Mouse (Mus musculus) liver, adult (tissue): Measurements from ENCODE around the gene Ogfod2.

Experiments
- GATA4 ChIP-seq: IDR thresholded peaks from 2 replicates; pipeline ENCODE4 v1.6.1; 2014; ENCODE audit warnings: mild to moderate bottlenecking, low read length; ENCODE audit not compliant: insufficient replicate concordance

Gene Ogfod2

DNA sequence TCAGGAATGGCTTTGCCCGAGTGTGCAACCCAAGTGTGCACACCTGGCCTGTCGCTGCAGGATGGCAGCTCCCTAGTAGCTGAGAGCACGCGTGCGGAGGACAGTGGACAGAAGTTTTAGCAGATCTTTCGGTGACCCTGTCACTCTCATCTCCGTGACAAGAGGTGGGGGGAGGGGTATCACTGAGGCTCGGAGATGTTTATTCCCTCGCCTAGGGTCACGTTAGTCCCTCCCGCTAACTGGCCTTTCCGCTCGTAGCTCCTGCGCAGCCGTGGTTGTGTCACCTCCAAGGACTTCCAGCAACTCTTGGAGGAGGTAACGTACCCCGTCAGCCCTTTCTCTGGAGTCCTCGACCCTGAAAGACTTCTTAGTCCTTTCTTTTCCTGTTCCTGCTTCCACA lies 434 bp downstream of the Ogfod2 start:
- no peak for TF ChIP-seq GATA4

DNA sequence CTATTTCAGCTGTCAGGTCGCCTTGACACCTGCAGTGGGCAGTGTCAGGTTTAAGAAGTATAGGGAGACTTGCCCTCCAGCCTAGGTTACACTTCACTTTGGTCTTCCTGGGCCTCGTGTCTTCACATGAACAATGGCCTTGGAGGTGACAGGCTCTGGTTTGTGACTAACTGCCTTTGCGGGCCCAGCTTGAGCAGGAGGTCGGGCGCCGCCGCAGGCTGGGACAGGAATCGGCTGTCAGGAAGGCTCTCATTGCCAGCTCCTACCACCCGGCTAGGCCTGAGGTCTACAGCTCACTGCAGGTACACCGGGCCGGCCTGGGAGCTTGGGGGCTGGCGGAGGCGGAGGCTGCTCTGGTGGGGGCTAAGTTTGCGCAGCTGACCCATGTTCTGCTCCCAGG lies 933 bp downstream of the Ogfod2 start:
- no peak for TF ChIP-seq GATA4

DNA sequence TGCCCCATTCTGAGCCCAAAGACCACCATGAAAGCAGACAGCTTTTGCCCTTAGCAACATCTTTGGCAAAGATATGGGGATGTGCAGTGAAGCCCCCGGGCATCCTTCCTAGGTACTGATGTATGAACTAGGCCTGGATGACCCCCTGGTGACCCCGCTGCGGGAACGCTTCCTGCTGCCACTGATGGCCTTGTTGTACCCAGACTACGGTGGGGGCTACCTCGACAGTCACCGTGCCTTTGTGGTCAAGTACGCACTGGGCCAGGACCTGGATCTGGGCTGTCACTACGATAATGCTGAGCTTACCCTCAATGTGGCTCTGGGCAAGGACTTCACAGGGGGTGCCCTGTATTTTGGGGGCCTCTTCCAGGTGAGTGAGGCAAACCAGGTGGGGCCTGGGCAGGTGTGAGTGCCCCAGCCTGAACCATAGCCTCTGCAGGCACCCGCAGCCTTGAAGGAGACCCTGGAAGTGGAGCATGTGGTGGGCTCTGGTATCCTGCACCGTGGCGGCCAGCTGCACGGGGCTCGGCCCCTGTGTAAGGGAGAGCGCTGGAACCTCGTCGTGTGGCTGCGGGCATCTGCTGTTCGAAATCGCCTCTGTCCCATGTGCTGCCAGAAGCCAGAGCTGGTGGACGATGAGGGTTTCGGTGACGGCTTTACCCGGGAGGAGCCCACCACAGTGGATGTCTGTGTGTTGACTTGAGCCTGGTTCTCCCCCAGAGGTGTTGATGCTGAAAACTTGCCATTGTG lies 2.4 kb downstream of the Ogfod2 start:
- TF ChIP-seq GATA4: no peak

DNA sequence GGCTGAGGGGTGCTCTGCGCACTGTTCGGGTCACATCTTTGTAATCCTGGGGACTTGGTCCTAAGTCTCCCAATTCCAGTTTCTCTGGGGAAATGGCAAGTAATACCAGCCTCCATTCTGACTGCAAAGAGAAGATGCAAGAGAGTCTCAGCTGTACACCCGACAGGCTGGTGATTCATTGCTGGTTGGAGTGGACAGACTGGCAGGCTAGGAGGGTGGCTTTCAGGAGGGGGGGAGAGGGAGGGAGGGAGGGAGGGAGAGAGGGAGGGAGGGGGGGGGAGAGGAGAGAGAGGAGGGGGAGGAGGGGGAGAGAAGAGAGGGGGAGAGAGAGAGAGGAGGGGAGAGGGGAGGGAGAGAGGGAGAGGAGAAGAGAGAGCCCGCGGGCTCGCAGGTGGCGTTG lies 3.4 kb downstream of the Ogfod2 start:
- TF ChIP-seq GATA4: no peak

DNA sequence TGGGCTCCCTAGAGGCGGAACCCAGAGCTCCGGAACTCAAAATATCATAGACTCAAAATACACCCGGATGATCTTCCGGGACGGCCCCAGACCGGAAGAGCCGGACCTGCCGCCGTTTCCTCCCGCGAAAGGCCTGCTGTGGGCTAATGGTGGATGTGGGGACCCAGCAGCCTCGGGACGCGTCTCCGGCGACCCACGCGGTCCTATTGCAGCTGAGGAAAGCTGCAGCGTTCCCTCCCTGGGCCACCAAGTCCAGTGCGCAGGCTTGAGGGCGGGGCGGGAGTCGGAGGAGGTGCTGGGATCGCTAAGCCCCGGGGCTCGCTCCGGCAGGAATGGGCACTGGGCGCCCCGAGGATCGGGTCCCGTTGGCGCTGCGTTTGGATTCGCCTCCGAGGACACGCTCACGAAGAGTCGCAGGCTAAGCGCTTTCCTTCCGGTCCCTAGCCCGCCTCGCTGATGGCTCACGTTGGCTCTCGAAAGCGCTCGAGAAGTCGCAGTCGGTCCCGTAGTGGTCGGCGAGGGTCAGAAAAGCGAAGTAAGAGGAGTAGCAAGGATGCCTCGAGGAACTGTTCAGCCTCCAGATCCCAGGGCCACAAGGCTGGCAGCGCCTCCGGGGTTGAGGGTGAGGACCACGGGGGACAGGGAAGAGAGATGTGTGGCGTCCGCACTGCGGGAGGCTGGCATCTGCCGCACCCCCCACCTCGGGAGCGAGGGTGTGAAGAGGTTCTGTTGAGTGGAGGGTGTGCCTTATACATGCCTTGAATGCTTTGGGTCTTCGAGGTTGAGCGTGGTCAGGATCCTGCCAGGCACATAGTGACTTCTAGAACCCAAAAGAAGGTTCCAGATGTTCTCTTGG lies 4.1 kb downstream of the Ogfod2 start, which contains the start of gene Arl6ip4:
TSS of gene Arl6ip4 (plus strand) at position 100 of the 856 bp plus-strand sequence.
- TF ChIP-seq GATA4: no peak

DNA sequence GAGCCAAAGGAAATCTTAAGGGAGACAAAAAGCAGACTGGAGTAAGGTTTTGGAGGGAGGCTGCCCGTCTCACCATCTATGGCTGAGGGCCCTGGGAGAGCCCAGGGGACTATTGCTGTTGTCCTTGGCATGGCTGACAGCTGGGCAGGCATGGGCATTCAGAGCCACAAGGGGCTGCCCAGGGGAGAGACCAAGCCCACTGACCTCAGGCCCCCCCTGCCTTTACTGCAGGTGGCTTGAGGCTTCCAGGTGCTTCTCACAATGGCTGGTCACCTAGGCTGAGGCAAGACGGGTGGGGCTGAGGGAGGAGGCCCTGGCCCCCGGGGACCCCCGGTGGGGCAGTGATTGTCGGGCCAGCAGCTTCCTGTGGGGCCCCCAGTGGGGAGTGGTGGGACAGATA lies 7.1 kb downstream of the Ogfod2 start:
- TF ChIP-seq GATA4: no peak

DNA sequence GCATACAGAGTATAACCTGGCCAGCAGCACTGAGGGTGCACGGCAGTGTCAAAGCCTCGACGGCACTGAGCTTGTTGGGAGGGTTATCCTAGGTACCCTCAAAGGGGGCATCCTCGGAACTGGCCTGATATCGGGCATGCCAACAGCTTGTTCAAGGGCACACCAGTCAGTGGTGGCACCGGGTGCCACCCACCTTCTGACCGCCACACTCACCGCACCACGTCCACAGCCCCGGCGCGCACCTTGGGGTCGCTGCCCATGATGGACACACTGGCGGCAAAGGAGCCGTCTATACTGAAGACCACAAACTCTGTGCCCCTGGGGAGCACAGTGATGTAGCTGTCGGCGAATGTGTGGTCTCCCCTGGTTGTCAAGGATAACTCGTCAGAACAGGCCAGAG lies 10.3 kb downstream of the Ogfod2 start:
- TF ChIP-seq GATA4: no peak

DNA sequence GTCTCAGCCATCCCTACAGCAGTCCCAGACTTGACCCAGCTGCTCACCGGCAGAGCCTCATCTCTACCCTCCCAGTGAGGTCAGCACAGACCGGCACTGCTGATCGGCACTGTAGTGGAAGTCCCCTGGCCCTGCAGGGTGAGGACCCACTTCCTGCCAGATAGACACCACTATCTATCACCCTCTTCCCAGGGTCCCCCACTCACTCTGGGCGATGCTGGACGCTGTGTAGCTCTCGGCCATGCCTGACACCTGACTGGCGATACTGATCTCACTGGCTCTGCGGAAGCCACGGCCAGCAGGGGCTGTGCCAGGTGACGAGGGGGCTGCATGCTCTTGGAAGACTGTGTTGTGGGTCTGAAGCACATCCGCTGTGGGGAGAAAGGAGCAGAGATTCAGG lies 13.0 kb downstream of the Ogfod2 start:
- TF ChIP-seq GATA4: no peak

DNA sequence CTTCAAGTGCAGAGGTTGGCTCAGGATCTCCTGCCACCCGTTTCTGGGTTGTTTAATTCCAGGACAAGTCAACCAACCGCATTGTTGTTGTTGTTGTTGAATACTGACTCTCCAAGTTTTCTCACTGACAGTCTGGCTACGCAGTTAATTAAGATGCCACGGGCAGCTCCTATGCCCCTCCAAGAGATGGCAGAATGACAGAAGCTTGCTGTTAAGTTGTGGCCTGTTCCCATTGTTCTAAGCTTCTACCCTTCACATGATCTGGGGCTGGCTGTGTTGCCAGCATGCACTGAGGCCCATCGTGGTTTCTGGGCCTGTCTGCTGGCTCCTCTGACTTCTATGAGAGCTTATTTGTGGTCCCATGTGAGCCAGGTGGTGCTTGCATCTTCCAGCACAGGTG lies 22.2 kb downstream of the Ogfod2 start:
- no peak for TF ChIP-seq GATA4

DNA sequence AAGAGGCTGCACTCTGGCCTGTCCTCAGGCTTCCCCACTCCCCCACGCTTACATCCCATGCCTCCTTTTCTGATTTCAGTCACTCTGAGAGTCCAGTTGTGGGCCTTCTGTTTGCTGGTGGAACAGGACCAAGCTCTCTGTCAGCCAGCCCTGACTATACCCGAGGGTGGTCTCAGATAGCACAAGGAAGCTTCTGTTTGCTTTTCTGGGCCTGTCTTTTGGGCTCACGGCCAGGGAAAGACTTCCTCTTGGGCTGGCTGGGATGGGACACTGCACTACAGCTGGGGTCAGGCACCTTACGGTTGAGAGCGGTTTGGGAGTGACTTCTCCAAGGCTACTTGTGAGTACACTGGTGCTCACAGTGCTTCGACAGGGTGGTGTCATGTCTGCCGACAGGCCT lies 26.0 kb downstream of the Ogfod2 start:
- no peak for TF ChIP-seq GATA4

DNA sequence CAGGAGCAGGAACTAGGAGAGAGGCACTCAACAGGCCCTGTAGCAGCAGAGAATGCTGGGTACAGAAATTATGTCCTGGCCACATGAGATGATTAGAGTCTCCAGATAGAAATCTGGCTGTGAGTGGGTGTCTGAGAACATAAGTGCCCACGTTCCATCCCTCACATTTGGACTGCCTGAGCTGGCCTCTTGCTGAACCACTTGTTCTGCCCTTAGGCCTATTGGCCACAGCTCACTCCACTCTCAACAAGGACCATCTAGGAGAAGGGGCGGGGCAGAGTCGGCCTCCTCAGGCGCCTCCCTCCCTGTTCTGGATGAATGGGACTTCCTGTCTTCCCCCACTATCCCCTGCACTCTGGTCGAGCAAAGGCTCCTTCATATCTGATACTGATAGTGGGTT lies 36.9 kb downstream of the Ogfod2 start:
- no peak for TF ChIP-seq GATA4

DNA sequence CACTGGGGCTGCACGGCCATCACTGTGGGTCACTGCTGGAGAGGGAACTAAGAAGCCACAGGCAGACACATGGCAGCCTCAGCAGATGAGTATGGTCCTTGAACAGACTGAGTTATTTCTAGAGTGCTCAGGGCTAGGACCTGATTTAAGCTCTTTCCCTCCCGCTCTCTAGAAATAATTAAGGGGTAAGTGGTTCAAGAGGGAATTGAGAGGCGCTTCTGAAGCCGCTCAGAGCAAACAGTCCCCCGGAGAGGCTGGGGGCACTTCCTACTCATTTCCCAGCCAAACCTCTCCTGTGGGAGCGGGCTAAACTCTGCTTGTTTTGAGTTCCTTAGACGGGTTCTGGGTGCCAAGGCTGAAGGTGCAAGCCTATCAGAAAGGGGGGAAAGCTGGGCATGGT lies 38.8 kb downstream of the Ogfod2 start:
- TF ChIP-seq GATA4: no peak

DNA sequence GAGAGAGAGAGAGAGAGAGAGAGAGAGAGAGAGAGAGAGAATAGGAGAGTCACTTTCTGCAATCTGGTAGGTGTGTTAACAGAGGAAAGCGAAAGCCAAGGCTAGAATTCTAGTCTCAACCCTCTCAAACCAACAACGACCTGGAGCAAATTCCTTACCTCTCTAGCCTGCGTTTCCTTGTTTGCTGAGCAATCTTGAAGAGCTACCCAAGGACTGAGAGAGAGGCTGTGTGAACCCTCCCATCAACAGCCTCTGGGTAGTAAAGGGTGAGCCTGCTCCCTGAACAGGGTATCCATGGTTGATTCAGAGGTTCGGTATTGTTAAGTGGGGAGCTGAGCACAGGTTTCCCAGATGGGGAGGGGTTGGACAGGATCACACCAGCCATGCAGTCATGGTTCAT lies 40.6 kb downstream of the Ogfod2 start:
- TF ChIP-seq GATA4: no peak

DNA sequence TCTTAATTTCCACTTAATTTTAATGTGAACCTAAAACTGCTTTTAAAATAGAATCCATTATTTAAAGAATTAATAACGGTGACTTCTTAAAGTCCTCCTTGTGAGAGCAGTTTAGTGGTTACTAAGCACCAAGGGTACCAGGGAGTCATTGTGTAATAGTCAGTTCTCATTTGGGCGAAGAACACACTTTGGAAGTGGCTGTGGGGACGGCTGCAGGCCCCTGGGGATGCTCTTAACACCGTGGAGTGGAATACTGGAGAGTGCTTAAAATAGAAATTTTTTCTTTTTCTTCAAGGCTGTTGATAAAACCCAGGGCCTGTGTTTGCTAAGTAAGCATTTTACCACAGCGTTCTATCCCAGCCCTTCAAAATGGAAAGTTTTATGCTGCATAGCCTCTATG lies 43.8 kb downstream of the Ogfod2 start:
- no peak for TF ChIP-seq GATA4

DNA sequence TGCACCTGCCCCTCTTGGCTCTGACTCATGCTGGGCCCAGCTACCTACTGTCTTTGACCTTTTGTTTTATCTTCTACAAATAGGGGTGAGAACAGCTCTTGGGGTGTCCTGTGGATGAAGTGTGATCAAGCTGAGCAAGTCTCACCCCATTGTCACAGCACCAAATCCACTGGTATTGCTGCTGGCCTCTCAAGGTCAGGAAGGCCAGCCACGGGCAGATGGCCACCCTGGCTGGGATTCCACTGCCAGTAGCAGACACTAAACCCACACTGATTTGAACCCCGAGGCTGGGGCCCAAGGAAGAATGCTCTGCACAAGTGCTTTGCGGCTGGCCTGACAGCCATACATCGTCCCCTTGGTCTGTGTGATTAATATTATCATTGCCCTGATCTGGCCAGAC lies 46.2 kb downstream of the Ogfod2 start:
- no peak for TF ChIP-seq GATA4

DNA sequence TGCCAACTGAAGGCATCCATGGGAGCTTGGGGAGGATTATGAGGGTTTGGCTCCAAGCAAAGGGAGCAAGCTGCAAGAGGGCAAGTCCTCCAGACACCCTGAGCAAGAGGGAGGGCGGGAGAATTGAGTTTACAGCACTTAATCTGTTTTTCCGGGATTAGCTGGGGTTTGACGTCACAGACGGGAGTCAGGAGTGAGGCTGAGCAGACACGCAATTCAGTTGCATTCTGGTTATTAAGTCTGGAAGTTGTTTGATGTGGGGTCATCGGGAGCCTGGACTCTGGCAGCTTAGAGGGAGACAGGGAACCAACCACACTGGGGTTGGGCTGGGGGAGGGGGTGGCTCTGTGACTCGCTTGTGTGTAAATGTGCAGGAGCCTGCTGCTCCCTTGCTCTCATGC lies 47.4 kb downstream of the Ogfod2 start:
- no peak for TF ChIP-seq GATA4
